Mouse (Mus musculus): ENCODE data around the gene Suclg2.

Gene Suclg2

GRCm38 (mm10) chr6:95563355-95564009 lies 155.1 kb downstream of the Suclg2 start:
- no peak for DNase-seq (ENCODE audit: low read depth, low spot score)

GRCm38 (mm10) chr6:95556320-95556719 lies 162.3 kb downstream of the Suclg2 start:
- DNase-seq (ENCODE audit: low read depth, low spot score): no peak

DNA sequence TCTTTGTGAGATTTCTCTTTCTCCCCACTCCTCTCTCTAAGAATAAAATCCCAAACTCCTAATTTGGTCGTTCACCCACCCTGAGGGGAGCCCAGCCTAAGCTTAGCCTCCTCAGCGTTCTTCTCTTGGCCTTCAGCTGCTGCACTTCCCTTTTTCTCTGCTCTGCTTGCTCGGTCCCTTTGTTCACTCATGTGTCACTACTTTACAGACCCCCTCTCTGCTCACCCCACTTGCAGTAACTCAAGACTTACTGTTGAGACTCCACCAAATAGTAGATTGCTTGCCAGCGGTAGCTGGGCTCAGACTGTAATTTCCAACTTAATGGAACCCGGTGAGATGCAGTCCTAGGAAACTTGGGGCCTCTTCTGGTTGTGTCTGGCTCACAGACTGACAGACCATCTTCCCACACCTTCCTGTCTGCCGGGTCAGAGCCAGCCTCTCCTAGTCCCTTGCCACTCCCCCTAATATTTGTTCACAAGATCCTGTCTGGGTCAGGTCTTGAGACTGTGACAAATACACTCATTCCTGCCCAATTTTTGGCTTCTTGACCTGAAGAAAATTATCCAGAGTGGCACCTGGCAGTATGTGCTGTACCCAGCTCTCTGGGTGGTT lies 166.2 kb downstream of the Suclg2 start:
- DNase-seq (ENCODE audit: low read depth, low spot score): no peak

DNA sequence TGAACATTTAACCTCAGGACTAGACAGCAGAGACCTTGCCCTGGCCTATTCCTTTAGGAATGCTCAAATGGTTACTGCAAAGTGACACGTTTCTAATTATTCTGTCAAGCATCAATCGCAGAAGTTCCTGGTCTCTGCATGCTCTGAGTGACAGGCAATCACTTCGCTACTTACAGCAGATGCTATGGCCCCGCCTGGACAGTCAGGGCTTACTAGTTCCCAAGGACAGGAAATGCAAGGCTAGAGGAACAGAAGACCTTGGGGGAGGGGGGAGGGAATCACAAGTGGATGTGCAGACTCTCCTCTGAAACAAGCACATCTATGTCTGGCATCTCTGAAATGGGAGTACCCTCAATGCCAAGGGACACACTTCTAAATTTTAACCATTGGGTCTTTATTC lies 167.6 kb downstream of the Suclg2 start:
- no peak for DNase-seq (ENCODE audit: low read depth, low spot score)

DNA sequence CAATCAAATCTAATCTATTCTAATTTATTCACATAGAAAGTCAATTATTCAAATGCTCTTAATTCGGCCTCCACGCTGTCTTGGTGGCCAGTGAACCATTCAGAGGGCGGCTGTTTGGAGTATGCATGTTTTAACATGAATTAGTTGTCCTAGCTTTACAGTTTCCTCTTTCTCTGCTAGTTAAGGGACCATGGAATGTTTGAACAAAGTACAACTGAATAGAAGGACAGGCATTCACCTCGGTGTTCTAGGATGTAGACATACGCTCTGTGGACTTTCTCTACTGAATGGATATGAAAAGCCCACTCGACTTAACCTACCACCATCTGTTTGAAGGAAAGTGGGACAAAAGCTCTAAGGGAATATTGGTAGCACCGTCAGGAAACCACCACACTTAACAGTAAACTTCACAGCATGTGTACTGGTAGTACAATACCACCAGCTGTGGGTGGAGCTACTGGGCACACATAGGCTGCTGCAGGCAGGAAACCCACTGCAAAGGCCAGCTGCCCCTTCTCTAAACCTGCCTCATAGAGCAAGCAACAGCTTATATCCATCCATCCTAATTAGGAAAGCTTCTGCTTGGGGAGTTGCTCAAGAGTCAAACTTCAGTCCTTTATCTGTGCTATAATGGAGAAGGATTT lies 172.3 kb downstream of the Suclg2 start:
- DNase-seq (ENCODE audit: low read depth, low spot score): no peak

GRCm38 (mm10) chr6:95545714-95546113 lies 172.9 kb downstream of the Suclg2 start:
- no peak for DNase-seq (ENCODE audit: low read depth, low spot score)

GRCm38 (mm10) chr6:95545296-95545695 lies 173.3 kb downstream of the Suclg2 start:
- no peak for DNase-seq (ENCODE audit: low read depth, low spot score)

DNA sequence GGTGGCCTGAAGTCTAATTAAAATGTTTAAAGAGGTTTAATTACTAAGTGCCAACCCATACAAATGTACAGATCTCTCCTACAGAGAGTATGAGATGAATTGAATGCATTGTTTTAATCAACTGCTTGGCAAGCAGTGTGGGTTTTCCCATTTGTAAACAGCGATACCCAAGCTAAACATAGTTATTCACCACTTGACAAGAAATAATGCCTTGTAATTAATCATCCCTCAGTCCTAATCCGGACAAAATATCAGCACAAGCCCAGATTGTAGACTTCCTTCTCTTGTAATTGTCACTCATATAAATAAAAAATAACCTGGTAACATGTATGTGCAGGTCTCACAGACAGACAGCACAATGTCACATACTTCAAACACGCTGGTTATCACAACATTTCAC lies 183.4 kb downstream of the Suclg2 start:
- no peak for DNase-seq (ENCODE audit: low read depth, low spot score)

- DNase-seq (ENCODE audit: low read depth, low spot score): no peak
These were observed 198.8 kb downstream of the Suclg2 start for GRCm38 (mm10) chr6:95519846-95520245.

DNA sequence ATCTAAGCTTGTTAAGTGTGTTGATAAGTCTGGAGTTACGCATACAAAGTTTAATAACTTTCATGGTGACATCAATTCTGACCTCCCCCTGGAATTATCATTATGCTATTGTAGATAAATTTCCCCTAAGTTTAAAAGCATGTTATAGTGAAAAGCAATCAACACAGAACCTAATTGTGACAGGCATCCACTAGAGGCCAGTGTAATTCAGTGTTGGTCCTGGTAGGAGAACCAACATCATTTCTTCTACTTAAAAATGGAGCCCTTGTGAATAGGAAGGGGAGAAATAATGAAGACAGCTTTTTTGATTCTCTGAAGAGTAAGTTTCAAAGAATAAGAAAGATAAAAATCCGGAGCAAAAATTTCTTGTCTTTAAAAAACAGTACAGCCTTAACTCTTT lies 200.2 kb downstream of the Suclg2 start:
- DNase-seq (ENCODE audit: low read depth, low spot score): peak; percentile 40

- no peak for DNase-seq (ENCODE audit: low read depth, low spot score)
These were observed 202.9 kb downstream of the Suclg2 start for GRCm38 (mm10) chr6:95515721-95516120.

GRCm38 (mm10) chr6:95514726-95515125 lies 203.9 kb downstream of the Suclg2 start:
- no peak for DNase-seq (ENCODE audit: low read depth, low spot score)

- DNase-seq (ENCODE audit: low read depth, low spot score): no peak
These were observed 206.9 kb downstream of the Suclg2 start for GRCm38 (mm10) chr6:95511689-95512088.

GRCm38 (mm10) chr6:95500771-95501170 lies 217.8 kb downstream of the Suclg2 start:
- DNase-seq (ENCODE audit: low read depth, low spot score): no peak

GRCm38 (mm10) chr6:95499639-95500038 lies 219.0 kb downstream of the Suclg2 start:
- no peak for DNase-seq (ENCODE audit: low read depth, low spot score)

- peak; percentile 56 for DNase-seq (ENCODE audit: low read depth, low spot score)
These were observed 226.2 kb downstream of the Suclg2 start for GRCm38 (mm10) chr6:95492216-95492956.

DNA sequence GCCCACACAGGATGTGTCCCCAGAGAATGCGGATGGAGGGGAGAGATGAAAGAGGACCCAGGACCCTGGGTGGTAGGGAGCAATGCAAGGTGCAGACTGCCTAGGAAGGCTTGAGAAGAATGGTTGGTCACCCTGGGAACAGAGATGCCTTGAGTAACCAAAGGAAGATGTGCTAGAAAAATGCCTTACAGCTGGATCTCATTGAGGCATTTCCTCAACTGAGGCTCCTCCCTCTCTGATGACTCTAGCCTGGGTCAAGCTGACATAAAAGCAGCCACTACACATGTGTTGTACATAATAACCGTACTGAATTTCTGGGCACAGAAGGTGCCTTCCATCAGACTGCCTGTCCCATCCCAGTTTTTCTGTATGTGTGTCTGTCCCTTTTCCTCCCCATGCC lies 227.6 kb downstream of the Suclg2 start:
- DNase-seq (ENCODE audit: low read depth, low spot score): no peak

GRCm38 (mm10) chr6:95485791-95486190 lies 232.8 kb downstream of the Suclg2 start:
- peak; percentile 35 for DNase-seq (ENCODE audit: low read depth, low spot score)

DNA sequence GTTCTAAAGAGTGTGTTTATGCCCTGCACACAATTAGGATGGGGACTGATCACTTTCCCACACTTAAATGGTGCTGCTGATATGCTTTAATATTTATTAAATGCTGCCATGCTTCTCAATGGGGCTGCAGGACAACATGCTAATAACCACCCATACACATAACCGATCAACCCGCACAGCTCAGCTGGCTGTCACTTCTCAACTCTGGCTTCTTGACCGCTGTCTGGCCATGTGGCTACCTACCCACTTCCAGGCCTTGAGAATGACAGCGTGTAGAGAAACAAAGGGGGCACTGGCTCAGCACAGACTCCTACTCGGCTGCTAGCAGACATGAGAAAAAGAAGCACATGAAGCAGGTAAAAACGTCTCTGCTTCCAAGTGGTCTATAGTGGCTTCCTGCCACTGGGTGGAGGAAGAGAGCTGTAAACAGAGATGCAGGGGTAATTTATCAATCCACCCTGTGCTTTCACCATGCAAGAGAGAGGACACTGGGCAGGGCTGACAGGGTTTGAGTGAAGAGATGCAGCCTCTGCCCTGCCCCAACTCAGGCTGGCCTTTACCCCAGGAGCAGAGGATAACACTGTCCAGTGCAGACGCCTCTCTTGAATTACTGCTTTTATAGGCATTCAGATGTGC lies 234.3 kb downstream of the Suclg2 start:
- DNase-seq (ENCODE audit: low read depth, low spot score): peak; percentile 78

DNA sequence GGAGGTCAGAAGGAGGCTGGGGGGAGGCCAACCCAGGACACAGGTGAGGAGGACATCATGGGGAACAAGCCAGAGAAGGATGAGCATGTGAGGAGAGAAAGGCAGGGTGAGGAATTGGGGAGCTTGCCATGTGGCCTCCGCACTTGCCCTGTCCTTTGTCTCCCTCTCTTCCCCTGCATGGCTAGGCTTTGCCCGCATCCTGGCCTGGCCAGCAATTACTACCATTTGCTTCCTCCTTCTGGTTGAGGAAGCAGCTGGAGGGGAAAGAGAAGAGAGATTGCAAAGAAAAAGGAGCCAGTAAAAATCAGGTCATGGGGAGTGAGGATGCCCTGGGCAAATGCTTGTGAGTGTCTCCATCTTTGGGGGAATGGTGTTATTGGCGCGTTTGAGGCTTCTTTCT lies 234.9 kb downstream of the Suclg2 start:
- peak; percentile 34 for DNase-seq (ENCODE audit: low read depth, low spot score)

DNA sequence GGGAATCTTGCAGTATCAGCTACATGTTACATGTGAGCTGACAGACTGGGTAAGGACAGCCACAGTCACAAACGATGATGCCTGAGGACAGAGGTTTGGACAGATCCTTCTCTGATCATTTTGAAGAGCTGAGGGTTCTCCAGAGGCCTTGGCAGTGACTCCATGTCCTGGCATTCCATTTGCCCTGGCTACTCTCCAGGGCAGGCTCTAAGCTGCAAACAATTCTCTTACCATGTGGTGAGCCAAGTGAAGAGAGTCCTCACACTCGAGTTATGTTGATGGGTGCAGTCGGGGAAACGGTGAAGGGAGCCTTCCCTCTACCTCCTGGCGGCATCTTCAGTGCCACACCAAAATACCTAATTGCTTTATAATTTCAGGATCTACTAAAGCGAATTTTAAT lies 235.5 kb downstream of the Suclg2 start:
- peak; percentile 6 for DNase-seq (ENCODE audit: low read depth, low spot score)

DNA sequence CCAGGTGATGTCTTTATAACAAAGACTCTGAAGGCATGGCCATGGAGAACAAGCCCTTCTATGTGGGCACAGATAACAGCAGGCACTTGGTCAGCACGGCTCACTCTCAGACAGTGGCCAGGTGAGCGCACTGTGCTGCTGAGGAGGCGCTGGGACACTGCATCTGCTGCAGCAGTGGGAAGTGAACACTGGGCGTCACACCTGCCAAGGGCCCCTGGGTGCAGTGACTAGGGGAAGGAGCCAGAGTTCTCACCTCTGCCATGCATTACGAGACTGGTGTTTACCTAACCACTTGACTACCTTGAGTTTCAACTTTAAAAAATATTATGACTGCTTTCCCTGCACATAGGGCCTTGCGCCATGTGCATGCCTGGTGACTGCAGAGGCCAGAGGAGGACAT lies 238.8 kb downstream of the Suclg2 start:
- DNase-seq (ENCODE audit: low read depth, low spot score): no peak

All from brain, adult 2 months (tissue).